Mouse (Mus musculus) CH12.LX (cell line): ENCODE results near the gene Trex1.

Source experiments
- CHD2 ChIP-seq: IDR thresholded peaks from 2 replicates; pipeline ENCODE4 v1.6.1; 2011; ENCODE audit warnings: low read length, improper control_type of control experiment
- CTCF ChIP-seq, 2 experiments: IDR thresholded peaks in 1 of 2; conservative IDR thresholded peaks in 1 of 2; 2 replicates each; pipeline ENCODE4 v1.5.1; 2011 to 2012; ENCODE audit warnings: low read depth in 2 of 2, low read length in 2 of 2, improper control_type of control experiment in 1 of 2, inconsistent platforms in 1 of 2, mild to moderate bottlenecking in 1 of 2, moderate library complexity in 1 of 2
- E2F4 ChIP-seq: IDR thresholded peaks from 2 replicates; pipeline ENCODE4 v1.6.1; 2011; ENCODE audit warnings: low read depth, low read length, improper control_type of control experiment; ENCODE audit not compliant: insufficient replicate concordance
- EP300 ChIP-seq: IDR thresholded peaks from 2 replicates; pipeline ENCODE4 v1.6.1; 2011; ENCODE audit warnings: low read length, improper control_type of control experiment
- ETS1 ChIP-seq: conservative IDR thresholded peaks from 2 replicates; pipeline ENCODE4 v1.6.1; 2012; ENCODE audit warnings: low read depth, mild to moderate bottlenecking, inconsistent platforms, low read length, improper control_type of control experiment, moderate library complexity
- HCFC1 ChIP-seq: IDR thresholded peaks from 2 replicates; pipeline ENCODE4 v1.6.1; 2012; ENCODE audit warnings: low read depth, mild to moderate bottlenecking, inconsistent platforms, low read length, improper control_type of control experiment
- KAT2A ChIP-seq: IDR thresholded peaks from 2 replicates; pipeline ENCODE4 v1.6.1; 2012; ENCODE audit warnings: low read length, improper control_type of control experiment, inconsistent platforms; ENCODE audit not compliant: insufficient replicate concordance
- POLR2A ChIP-seq: IDR thresholded peaks from 2 replicates; pipeline ENCODE4 v1.6.1; 2011; ENCODE audit warnings: low read depth, mild to moderate bottlenecking, improper control_type of control experiment, low read length
- RAD21 ChIP-seq: IDR thresholded peaks from 2 replicates; pipeline ENCODE4 v1.6.1; 2011; ENCODE audit warnings: low read depth, mild to moderate bottlenecking, low read length, improper control_type of control experiment, moderate library complexity
- SIN3A ChIP-seq: IDR thresholded peaks from 2 replicates; pipeline ENCODE4 v1.6.1; 2012; ENCODE audit warnings: low read length, improper control_type of control experiment, inconsistent platforms
- USF2 ChIP-seq: conservative IDR thresholded peaks from 2 replicates; pipeline ENCODE4 v1.6.1; 2011; ENCODE audit warnings: low read depth, low read length, improper control_type of control experiment

DNA sequence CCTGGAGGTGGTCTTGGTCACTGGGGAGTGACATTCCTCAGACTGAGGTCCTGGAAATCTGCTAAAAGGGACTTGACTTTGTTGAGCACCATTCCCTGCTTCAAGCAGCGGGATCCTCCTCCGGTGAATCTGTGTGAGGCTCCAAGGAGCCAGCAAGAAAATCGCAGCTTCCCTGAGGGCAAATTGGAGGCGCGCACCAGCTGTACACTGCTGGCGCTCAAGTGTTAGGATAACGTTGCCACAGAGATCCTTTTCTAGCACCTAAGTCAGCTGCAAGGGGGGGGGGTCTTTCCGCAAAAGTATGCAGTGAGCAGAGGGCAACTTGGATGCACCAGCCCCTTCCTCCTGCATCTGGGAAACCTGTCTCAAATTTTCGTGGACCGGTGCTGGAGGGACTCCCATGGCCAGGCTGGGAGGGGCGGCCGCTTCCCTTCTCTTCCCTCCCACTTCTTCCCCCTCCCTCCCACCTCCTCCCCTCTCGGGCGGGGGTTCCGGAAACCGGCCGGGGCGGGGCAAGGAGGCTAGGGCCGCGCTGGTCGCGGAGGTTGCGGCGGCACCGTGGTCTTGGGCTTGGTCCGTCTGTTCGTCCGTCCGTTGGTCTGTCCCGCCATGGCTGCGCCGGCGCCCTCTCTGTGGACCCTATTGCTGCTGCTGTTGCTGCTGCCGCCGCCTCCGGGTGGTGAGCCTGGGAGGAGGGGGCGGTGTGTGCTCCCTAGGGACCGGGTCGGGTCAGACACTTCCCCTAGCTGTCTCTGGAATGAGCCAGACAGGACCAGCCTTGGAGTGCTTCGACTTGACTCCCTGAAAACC is 21.2 kb downstream of the Trex1 start, which contains the start of gene Shisa5:
- TF ChIP-seq CTCF (conservative IDR thresholded peaks at IDR 0.05 in 1 of 2, IDR thresholded peaks at IDR 0.05 in 1 of 2; ENCODE audit: low read depth in 2 of 2, low read length in 2 of 2): no peak
- no peak for TF ChIP-seq EP300
- no peak for TF ChIP-seq ETS1
- peak; percentile 55 for TF ChIP-seq POLR2A
- no peak for TF ChIP-seq USF2
- no peak for TF ChIP-seq RAD21
- TF ChIP-seq KAT2A: 0 out of 2 replicates have a peak, but pooled peaks have one; percentile 19
- TF ChIP-seq CHD2: no peak
- TF ChIP-seq HCFC1: no peak
- no peak for TF ChIP-seq SIN3A
- no peak for TF ChIP-seq E2F4
